Mouse (Mus musculus) heart, postnatal 4 days (tissue): ENCODE measurements around the gene Acly. TPM values are rescaled to one million over a fixed set of nuclear protein-coding genes. Genes with fewer than 3 reads are reported as not detected.

Experiments
- DNase-seq: peaks from one replicate; pipeline ENCODE4 v3.0.0; 2021
- total RNA-seq, 2 experiments: library from RNA; stranded (reverse); gene quantifications; 2 replicates each; pipeline ENCODE4 v1.2.3; 2021

The Acly gene
- total RNA-seq, 2 experiments from 2014 or later = 60.7 to 63.4 TPM

DNA sequence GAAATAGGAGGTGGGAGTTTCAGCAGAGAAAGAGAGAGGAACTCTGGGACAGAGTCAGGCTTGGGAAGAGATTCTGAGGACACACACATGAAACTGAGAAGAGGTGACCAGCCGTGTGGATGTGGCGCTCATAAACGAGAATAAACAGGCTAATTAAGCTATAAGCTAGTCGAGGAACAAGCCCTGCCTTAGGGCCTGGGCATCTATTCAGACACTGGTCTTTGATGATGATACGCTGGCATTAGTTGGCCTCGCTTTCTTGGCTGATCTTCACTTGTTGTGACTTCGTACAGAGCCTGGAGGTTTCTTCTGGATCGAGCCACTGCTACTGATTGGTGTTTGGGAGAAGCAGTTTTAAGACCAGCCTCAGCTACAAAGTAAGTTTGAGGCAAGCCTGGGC is 21.8 kb downstream of the Acly start:
- DNase-seq = no peak

DNA sequence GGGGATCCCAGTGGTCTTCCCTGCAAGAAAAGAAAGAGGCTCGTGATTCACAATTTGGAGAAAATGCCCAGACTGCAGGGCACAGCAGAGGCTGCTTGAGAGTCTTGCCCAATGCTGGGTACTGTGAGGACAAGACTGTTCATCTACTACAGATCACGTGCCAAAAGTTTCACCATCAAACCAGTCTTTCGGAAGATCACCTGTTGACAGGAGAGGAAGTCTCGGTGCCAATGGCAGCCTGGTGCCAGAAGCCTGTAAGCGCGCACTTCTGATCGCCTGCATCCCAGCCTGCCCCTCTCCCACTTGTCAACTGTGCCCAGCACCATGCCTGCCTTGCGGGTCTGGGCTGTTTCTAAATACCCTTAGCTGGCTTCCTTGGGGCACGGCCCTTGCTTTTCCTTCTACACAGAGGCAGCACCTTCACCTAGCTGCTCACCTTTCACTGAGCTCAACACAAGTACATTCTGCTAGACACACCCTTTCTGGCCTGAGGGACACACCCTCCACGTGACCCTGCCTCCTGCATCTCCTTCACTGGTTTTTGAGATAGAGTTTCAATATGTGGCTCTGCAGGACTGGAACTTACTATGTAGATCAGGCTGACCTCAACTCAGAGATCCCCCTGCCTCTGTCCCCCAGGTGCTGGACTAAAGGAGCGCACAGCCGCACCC is 22.7 kb downstream of the Acly start:
- DNase-seq = no peak

DNA sequence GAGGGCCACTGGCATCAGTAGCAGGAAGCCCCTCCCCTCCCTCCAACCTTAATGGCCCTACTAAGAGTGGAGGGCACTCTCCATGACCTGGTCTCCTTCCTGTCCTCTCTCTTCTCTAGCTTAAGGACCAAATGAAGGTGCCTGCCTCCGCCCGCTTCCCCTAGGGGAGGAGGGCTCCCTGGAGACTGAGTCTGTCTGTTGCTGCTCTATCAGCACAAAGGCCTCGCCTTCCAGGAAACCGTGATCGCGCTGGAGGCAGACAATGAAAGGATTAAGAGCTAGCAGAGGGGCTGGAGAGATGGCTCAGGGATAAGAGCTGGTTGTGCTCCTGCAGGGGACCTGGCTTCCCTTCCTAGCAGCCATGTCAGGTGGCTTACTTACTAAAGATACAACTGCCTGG is 26.5 kb downstream of the Acly start:
- DNase-seq = no peak

DNA sequence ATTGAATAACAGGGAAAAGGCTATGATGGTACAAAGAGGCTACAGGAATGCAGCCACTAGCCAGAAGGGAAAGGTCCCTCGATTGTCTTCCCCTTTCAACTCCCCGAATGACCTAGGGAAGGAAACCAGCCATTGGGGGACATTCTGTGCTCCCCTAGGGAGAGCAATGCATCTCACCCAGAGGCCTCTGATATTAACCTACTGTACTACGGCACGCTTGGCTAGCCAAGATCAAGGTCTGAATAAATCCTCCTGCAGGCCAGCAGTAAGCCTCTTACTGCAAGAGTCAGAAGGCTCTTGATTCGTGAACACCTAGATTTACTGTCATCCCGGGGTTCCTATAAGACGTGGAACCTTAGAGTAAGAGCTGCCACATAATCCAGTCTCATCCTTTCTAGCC is 27.1 kb downstream of the Acly start:
- DNase-seq = no peak

DNA sequence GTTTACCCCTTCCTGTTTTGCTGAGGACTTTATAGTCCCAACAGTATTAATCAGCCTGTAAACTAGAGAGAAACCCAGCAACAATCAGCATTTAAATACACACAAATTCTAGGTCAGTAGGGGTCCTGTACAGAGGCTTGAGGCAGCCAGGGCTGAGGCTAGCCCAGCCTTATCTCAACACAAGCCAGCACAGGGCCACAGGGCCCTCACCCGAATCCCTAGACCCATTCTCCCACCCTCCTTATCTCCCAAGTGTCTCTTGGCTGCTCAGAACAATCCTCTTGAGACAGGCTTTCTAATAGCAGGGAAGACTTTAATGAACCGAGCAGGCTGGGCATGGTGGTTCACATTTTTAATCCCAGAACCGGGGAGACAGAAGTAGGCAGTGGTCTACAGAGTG is 27.6 kb downstream of the Acly start:
- no peak for DNase-seq

DNA sequence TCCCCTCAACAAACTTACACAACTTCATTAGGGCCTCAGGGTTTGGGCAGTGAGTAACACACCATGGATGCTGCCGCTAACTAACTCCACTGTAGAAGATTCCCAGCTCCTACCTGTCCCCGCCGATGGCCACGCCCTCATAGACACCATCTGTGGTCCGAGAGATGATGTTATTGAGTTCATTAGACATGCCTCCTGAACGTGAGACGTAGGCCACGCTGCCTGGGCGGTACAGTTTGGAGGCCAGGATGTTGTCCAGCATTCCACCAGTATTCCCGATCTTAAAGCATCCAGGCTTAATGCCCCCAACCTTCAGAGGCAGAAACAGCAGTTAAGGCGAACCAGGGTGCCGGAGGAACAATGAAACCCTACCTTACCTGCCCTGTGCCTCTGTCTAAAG is 34.0 kb downstream of the Acly start:
- no peak for DNase-seq

DNA sequence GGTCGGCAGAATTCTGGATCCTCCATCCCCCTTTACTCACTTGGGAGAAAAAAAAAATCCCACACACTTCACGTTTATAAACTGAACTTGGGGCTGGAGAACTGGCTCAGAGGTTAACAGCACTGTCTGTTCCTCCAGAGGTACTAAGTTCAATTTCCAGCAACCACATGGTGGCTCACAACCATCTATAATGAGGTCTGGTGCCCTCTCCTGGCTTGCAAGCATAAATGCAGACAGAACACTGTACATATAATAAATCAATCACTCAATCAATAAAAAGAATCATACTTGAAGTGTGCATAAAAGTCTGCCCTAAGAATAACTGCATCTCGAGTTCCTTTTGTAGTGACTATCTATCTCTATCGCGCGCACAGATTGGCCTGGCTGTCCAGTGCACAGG is 36.8 kb downstream of the Acly start:
- no peak for DNase-seq

DNA sequence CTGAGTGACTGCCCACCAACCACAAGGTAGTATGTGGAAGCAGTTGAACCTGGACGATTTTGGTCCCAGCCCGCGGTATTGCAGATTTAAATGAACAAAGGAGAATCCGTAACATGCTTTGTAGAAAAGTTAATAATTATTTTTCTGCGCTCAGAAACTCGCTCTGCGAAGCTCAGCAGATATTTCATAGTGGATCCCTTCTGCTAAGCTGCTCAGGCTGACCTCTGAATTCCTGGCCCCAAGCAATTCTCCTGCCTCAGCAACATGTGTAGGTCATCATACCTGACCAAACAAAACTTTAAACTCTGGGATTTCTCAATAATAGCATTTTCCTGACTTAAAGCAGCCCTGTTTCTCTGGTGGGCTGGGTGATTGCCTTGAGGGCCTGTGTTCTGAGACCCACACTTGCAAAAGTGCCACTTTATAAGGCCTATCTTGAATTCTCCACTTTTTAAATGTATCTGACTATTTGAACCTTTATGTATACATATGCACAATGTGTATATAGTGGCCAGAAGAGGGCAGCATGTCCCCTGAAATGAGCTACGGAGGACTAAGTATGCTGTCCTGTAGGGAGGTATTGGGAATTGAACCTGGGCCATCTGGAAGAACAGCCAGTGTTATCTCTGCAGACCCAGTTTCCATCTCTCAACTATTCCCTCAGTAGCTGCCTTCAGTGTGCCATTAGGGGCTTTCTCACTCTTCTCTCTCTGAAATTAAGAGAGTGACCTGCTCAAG is 41.8 kb downstream of the Acly start:
- peak; percentile 34 for DNase-seq

DNA sequence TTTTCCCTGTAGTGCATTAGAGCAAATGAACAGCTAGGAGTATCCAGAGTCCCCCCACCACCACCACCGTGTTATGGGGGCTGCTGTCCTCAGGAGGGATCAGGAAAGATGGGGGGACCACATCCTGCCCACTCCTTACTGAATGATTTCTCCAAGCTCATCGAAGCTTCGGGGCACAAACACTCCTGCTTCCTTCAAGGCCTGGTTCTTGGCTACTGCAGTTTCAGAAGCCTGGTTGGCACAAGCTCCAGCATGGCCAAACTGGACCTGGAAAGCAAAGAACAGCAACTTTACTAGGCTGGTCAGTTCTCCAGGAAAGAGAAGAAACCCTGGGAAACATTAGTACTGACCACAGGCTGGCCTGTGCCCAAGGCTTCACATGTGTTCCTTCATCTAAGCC is 43.3 kb downstream of the Acly start:
- no peak for DNase-seq

DNA sequence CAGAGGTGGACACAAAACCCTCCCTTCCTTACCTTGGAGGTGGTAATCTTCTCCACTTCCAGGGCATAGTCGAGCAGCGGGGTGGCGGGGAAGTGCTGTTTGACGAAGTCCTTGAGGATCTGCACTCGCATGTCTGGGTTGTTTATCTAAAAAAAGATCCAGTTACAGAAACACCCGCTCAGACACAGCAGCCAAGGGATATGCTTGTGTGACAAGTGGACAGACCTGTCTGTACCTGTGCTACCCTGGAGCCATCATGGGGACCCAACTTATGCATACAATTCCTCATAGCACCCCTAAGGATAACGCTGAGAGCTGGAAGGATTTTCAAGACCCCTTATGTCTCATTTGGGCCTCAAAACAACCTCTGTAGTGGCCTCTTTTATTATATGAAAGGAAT is 48.6 kb downstream of the Acly start:
- DNase-seq = no peak

DNA sequence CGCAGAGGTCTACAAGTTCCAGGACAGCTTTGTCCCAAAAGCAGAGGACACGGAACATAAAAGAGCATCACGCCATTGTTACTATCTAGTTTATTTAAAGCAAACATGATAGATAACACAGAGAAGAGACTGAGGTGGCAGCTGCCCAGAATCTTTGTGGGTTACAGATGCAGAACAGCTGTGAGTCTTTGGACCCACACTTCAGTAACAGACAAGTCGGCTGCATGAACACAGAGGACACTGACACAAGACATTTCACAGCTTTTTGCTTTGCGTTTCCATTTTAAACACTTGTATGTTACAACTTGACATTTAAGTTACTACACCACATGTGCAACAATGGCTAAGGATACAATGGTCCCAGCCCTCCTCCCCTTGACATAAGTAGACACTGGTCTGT is 51.5 kb downstream of the Acly start:
- DNase-seq = no peak

DNA sequence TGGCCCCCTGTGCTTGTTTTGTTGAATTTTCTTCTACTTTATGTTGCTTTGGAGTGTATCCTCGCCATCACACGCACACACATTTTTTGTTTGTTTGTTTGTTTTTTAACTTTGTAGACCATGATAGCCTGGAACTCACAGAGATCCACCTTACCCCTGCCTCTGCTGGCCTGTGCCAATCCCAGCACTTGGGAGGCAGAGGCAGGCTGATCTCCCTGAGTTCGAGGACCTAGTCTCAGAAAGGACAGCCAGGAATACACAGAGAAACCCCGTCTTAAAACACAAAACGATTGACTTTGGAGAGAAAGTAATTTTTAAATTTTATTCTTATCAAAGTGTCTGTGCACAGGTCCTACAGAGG is 54.9 kb downstream of the Acly start:
- no peak for DNase-seq

DNA sequence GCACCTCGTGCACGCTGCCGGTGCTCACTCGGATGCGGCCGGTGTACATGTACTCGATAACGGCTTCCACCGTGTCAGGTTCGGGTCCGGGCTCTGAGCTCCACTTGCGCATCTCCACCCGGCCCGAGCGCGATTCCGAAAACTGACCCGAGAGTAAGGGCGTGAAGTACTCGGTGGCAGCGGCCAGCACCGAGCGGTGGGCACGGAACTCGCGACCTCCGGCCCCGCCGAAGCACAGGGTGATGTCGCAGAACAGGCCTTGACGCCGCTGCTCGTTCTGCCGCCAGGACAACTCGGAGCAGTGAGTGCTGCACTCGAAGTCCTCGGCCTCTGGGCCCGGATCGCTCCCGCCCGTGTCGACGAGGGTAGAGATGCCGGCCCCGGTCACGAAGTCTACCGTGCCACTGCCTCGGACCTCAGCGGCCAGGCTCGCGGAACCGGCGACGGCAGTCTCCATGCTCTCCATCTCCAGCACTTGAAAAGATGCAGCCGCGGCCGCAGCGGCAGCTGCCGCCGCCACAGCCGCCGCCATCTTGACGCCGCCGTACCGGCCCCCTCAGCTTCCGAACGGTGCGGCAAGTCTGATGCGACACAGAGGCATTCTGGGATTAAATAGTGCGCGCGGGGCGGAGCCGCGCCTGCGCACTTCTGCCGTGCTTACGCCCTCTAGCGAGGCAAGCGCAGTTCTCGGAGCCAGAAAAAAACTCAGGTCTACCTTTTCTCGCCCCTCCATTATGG is 55.4 kb downstream of the Acly start, which contains the start of gene Klhl11:
Gene Klhl11 (minus strand): TSS at position 545 of the 738 bp plus-strand sequence.
- peak; percentile 93 for DNase-seq

DNA sequence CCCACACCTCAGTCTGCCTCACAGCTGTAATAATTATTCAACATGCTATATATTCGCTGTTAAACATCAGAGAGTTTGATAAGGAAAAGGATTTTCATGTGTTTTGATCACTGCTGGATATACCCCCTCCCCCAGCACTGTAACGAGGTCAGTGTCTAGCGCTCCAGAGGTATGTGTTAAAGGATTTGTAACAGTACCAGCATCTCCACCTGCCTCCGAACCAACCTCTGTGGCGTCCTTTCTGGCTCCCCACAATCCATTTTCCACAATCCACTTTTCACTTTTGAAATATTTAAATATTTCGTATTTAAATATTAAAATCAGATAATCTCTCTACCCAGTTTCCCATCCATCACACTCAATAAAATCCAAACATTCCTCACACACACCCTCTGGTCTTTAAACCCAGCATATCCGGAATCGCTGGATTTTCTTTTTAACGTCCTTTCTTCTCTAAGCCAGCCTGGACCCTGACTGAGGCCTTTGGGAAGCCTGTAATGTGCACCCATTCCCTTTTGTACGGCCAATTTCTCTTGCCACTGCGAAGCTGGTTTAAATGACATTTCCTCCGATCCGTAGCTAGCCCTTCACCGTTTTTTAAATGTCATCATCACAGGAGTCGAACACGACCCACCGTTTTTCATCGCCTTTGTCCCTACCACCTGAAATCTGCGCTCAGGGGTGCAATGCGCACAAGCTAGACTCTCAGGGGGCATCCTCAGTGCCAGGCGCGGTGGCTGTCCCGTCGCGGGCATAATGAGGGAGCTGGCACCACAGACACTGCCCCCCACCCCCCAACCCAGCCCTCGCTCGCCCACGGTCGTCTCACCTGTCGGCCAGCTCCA is 56.2 kb downstream of the Acly start:
- no peak for DNase-seq

DNA sequence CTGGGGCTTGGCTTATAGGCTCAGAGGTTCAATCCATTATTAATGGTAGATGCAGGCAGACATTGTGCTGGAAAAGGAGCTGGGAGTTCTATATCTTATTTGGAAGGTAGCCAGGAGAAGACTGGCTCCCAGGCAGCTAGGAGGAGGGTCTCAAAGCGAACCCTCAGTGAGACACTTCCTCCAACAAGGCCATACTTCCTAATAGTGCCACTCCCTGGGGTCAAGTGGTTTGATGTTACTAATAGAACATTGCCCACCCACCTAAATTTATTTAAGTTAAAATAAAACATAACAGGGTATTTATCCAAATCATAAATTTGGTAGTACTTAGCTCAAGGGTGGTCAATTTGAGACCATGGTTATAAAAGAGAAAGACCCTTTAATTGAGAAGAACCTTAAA is 62.0 kb downstream of the Acly start:
- DNase-seq = no peak

DNA sequence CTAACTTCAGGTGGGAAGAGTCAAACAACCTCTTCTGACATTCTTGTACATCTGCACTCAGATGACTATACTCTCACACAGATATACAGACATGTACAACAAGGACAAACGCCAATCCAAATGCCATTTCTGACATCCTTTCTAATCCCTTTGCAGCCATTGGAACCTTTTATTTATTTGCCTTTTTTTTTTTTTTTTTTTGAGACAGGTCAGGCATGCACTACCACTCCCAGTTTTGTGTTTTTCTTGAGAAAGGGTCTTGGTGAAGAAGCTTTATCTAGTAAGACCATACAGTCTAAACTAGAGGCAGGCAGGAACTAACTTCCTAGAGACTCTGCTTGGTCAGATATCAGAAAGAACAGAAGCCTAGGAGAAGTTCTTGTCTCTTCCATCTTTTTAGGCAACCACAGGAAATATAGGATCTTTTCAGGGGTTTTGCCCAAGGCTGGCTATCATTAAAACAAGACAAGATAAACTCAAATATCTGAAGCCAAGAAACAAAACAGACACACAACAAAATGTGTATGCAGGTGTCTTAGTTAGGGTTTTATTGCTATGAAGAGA is 62.5 kb downstream of the Acly start:
- no peak for DNase-seq

DNA sequence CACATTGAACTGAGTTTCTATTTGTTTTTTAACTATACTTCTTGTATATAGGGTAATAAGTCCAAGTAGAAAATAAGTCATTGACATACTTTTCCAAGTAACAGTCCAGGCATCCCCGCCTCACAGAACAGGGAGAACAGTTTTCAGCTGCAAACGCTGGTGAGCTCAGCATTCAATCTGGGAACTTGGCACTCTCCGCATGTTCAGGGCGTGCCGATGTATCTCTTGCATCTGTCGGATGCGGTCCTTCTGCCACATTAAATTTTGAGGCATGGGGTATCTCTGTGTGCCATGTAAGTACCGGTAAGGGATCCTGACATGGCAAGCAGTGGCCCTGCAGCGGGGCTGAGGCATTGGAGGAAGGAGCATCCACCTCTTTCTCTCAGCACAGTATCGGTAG is 65.1 kb downstream of the Acly start:
- DNase-seq = no peak

DNA sequence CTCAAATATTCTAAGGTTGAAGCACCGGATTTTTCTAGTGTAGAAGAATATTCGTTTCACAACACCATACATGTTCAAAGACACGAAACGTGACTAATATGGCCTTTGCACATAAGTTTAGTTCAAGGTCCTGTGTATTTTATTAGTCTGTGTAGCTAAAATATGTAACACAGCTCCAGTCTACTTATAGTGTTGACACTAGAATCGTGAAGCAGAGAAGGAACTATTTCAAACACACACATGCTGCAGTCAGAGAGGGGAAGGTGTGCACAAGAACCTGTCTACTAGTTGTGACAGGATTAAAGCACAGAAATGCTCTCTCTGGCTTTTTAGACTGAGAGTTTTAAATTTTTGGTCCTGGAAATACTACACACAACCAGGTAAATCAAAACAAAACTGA is 70.1 kb downstream of the Acly start:
- no peak for DNase-seq

DNA sequence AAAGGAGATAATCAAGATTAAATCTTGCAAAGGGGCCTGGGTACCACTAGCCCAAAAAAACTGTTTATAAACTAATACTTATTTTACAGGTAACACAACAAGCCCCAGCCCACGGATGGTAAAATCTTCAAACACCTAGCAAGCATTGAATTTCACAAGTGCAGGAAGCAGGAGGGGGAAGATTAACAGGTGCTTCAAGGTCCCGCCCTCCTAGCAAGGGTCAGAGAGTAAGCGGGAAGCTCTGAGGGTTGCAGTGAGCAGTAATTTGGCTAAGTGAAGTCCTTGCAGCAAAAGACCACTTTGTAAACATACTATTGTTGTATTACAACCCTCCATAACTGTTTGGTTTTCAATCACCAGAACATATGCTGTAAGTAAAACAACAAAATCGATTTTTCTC is 70.6 kb downstream of the Acly start:
- no peak for DNase-seq

DNA sequence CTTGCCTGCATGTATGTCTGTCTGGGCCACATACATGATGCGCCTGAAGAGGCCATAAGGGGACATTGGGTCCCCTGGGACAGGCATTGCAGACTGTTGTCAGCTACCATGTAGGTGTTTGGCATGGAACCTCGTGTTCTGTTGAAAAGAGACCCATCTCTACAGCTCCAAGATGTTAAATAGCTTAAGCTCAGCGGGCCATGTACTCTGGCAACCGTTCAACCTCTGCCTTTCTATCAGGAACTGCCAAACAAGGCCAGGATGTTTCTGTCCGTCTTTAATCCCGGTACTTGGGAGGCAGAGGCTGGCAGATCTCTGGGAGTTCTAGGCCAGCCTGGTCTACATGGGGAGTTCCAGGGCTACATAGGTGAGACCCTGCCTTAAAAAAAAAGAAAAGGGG is 85.2 kb downstream of the Acly start:
- no peak for DNase-seq

DNA sequence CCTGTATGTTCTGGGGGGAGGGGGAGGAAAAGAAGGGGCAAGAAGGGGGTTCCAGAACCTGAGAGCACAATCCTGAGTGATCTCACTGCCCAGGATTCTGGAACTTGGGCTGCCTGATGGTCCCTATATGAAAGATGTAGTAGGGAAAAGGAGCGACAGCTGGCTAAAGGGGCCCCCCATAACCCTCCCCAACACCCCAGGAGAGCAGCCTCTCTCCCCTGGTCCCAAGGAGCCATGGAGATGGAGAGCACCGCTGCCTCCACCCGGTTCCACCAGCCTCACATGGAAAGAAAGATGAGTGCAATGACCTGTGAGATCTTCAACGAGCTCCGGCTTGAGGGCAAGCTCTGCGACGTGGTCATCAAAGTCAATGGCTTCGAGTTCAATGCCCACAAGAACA is 86.0 kb downstream of the Acly start, which contains the start of the genes Nt5c3b and Klhl10:
Gene Nt5c3b (minus strand): TSS at position 12 of the 400 bp plus-strand sequence.
Gene Klhl10 (plus strand): TSS at position 121 of the 400 bp plus-strand sequence.
- DNase-seq = no peak
